Mouse (Mus musculus) heart, adult 9 months (tissue): ENCODE results near the gene Ralgps1.
"Not testable (repeated sequence)": the region's sequence is repeated elsewhere in the genome, so short reads cannot be mapped to it uniquely, and the experiment has no call there.

Experiments
- DNase-seq, 2 experiments: peaks; one replicate each; pipeline ENCODE4 v3.0.0; 2022; ENCODE audit warnings: low spot score in 2 of 2

The Ralgps1 gene

DNA sequence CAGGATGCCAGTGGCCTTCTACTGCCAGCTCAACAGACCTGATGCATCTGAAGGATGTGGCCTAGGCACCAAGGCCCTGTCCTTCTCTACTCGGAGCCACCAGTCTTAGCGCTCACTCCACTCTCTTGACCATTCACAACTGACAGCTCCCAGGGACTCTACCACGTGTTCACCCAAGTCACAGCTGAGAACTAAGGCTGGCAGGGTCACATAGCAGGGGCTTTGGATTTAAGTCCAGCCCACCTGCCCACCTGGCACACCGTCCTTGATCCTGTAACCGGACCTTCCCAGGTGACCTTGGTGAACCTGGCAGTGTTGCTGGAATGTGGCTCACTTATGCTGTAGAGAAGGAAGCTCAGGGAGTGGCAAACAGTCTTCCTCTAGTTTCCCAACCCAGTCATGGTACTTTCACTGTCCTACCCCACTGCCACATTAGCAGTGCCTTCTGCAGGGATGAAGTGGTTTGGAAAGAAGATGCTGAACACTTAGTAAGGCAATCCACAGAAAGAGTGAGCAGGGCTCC, 156.0 kb downstream of the Ralgps1 start:
- DNase-seq: no peak

DNA sequence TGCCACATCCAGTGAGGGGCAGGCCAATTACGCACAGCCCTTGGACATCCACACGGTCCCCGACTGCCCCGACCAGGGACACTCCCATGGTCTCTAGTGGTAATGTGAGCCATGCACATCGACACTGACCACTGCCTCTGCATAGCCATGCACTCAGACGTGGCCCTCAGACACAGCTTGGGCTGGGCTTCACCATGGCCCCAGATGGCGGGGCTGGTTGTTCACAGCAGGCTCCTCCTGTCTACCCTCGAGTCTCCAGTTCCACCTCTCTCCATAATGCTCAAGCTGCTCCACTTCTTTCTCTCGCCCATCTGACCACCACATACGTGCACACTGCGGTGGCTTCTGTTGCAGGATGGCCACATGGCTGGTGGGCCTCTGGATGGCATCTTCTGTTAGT, 160.0 kb downstream of the Ralgps1 start:
- DNase-seq: not testable (repeated sequence)

DNA sequence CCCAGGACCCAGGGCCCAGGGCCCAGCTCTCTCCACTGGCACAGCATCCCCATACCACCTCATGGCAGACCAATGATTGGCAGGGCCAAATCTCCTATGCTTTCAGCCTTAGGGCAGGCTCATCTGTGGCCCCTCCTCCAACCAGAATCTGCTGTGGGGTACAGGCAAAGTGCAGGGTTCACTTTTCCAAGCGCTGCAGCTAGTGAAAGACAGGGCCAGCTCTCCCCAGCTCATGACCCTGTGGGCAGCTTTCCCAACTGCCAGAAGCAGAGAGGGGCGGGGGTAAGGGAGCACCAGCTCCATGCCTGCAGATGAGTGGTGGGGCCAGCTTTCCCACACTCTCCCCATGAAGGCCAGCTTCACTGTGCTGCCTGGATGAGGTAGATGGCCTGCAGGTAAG, 160.4 kb downstream of the Ralgps1 start:
- DNase-seq: no peak

DNA sequence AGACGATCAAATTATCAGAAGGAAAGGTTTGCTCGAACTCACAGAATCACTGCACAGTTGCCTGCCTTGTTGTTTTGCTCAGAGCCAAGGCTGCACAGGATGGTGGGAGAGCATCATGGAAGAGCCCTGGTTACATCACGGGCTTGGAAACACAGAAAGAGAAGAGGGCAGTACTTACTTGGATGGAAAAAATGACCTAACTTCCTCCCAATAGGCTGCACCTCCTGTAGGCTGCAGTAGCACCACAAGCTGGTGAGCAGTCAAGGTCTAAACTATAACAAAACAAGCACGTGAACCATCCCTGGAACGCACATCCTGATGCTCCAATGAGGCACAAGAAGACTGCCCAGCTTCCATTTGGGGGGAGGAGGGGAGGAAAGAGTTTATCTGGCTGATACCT, 163.2 kb downstream of the Ralgps1 start:
- no peak for DNase-seq

DNA sequence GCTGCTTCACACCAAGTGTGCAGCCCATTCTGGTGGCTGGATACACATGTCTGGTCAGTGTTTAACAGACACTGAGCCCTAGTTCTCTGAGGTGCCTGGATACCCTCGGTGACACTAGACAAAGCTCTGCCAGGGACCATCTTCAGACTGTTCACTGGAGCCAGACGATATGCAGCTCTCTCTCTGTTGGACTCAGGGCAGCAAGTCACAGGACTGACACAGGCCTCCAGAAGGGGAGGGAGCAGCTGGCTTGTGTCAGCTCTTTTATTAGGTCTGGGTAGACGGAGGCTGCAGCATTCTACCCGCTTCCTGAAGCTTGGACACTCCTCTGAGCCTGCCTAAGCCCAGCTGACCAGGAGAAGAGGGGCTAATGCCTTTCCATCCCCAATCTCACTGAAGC, 164.2 kb downstream of the Ralgps1 start:
- peak; percentile 77 to 81 for DNase-seq

DNA sequence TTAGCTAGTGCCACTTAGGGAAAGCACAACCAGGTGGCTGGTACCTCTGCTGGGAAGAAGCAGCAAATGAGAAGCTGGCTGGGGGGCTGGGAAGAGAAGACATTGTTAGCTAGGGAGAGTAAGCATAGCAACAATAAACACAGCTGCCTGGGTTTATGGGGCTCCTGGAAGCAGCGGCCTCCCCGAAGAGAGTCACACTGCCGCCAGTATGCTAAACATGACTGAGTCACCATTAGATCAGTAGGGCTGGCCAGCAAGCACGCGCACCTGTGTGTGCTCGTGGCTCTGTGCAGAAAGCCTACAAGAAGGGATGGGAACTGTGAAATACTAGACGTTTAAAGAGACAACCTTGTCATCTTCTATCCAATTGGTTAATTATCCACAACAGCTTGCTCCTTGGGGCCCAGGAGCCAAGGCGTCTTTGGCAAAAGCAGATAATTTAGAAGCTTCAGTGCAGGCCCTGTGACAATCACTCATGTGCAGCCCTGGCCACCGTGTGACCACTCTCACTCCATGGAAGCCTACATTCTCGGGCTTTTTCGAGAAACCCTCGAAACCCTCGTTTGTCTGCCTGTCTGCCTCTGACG, 165.3 kb downstream of the Ralgps1 start:
- no peak for DNase-seq

DNA sequence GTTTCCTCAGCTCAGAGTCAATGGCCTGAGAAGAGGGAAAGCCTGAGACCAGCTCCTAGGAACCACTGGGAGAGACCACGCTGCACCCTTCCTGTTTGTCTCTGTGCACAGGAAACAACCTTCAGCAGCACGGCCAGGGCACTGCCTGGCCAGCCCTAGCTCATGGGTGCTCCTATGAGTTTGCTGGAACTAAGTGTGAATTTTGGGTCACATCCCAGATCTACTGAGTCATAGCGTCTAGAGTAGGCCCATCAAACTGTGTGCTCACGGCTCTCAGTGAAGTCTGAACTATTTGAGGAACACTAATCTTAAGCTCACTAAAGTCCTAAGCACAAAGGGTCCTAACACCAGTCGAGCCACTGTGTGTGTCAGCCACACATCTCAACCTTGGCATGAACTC, 166.3 kb downstream of the Ralgps1 start:
- peak; percentile 49 to 61 for DNase-seq

DNA sequence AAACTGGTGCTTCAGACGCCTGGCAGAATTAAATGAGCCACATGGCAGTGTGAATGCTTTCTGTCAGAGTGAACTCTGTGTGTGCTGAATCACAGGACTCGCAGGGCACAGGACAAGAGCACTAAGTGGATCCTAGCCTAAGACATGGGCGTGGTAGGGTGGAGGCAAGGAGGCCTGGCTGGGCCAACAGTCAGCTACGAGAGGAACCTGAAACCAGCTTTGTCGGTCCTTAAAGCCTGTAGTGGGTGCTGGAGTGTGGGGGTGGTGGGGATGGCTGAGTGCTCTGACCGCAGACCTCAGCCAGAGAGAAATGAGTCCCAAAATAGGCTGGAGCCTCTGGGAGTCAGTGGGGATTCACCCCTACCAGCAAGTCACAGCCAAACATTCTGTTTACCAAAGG, 168.0 kb downstream of the Ralgps1 start:
- no peak for DNase-seq

DNA sequence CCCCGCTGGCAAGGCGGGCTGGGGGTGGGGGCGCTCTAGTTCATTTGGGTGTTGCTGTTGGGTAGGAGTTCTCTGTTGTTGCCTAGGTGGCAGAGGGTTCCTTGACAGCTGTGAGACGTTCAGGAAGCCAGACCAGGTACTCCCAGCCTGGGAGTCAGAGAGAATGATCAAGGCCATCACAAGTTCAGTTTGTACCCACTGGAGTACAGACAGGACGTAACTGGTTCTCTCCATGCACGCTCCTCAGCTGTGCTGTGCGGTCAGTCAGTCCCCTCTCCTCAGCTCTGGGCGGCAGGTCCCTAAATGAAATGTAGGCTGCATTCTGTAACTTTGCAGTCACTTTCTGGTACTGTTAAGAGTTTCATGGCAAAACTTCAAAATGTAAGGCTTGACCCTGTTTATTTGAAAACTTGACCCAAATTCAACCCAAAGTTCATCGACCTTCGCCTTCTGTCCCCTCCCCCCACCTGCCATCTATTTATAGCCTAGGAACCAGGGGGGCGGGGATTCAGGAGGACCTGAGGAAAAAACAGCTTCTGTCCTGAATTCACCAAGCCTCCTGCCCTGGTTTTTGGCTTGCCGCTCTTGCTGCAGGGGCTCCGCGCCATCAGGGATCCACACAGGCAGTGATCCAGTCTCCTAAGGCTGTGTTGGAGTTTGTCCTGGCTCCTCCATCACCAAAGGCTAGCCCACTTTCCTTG, 170.8 kb downstream of the Ralgps1 start:
- DNase-seq: no peak

DNA sequence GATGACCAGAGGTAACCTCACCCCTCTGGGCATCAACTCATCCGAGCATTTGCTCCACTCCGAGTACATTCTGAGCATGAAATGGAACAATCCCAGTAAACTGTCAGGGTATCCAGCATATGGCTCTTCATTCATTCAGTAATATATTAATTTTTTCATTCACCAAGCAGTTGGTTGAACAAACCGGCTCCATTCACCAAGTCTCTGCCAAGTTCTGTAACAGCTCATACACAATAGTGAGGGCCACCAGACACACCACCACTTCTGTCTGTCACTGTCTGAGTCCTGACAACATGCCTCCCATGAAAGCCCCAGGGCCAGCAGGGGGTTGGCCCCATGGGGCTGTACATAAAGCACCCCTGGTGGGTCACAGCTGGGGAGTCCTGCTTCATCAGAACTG, 181.3 kb downstream of the Ralgps1 start:
- no peak for DNase-seq

DNA sequence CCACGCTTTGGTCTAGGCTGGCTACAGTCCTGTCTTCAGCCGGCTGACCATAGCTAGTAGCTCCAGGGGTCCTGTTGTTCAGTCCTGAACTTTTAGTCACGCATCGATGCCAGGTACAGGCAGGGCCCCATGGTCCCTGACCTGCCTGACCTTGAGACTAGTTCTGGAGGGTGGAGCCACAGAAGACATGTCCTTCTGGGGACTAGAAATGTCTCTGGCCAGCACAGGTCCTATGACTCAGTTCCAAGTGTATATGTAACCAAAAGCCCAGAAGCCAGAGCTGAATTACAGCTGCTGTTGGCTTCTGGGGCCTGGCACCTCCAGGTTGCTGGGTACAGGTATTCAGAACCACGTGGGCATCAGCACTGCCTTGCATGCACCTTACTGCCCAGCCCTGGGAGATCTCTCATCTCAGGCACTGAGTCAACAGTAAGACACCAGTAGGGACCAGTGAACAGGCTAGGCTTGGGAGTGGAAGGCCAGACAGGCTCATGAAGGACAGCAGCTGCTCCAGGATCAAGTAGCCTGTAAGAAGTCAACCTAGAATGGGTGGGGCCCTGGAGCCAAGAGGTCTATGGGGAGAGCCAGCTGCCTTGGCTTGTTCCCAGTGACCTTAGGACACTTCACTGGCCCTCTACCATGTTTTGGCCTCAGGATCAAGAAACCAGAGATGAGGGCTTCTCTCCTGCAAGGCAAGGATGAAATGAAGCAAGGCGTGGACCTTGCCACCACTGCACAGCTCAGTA, 182.2 kb downstream of the Ralgps1 start:
- peak in 1 of 2 experiments; percentile 43 for DNase-seq

DNA sequence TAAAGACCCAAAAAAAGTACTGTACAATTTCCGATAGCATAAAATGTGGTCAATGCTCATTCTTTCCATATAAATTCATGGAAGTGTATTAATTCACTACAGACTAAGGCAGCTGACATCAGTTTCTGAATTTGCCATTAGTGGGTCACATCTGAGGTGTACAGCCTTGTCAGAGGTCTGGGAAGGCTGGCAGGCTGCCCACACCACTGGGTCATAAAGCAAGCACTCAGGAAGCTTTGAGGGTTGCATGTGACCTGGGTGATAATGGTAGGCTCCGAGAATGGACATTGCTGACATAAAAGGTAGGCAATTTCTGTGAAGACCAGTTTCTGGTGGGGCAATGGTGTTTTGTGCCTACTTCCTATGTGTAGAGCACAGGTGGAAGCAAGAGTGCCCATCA, 183.4 kb downstream of the Ralgps1 start:
- no peak for DNase-seq

DNA sequence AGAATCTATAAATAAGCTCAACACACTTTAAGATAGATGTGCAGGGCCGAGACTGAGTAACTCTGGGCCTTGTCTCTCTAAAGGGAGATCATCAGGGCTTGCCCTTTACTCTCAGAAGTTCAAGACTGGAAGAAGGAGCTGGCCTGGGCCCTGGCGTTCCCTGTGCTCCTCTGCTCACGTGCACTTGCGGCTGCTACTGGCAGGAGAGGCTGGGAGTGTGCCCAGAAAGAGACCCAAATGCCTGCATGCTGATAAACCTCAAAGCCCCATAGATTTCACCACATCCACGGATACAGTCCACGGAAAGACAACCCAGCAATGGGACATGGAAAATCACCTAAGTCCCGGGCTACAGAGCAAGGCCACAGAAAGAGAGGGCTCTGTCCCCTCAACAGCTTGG, 184.8 kb downstream of the Ralgps1 start:
- peak in 1 of 2 experiments; percentile 53 for DNase-seq

DNA sequence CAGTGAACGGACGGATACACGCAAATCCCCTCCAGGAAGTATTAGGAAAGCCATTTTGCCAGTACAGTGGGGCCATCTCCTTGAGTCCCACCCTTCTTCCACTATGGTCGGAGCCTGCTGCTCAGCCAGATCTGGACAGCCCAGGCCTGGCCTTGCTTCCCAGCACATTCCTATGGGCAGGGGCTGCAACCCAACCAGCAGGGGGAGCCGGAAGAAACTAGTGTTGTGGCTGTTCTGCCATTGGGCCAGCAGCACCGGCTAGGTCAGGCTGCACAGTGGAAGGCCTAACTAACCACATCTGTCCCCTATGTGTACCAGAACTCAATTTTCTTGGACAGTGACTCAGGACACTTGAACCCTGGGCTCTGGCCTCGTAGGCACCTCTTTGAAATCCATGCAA, 186.0 kb downstream of the Ralgps1 start:
- peak in 1 of 2 experiments; percentile 31 for DNase-seq

DNA sequence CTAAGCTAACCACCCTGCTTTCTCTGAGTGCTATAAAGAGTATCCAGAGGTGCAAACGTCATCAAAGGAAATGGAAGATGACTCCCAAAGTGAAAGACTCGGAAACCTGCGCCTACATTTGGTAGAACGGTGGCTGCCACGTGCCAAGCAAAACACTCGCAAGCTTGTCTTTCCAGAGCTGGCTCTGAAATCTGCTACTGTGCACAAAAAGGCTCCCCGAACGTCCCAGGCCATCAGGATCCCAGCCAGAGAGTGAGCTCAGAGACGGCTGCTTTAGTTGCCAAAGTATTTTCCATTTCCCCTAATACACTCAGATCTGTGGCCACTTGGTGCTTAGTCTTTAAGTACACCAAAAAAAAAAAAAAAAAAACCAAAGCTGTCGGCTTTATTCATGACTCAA, 186.6 kb downstream of the Ralgps1 start:
- peak; percentile 81 to 84 for DNase-seq

DNA sequence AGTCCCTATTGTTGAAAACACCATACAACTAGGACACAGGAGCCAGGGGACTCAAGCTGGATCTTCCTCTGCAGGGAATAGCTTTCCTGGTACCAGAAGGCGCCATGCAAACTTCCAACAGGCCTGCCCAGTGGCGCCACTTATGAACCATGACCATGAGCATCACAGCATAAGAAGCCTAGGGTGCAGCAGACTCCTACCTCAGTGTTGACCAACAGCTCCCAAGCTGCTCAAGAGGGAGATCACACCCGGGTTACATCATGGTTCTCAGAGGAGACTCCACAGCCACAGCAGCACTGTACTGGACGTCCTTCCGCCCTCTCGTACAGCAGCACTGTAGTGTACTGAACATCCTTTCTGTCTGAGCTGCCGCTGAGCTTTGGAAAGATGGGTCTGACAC, 188.0 kb downstream of the Ralgps1 start:
- DNase-seq: no peak

DNA sequence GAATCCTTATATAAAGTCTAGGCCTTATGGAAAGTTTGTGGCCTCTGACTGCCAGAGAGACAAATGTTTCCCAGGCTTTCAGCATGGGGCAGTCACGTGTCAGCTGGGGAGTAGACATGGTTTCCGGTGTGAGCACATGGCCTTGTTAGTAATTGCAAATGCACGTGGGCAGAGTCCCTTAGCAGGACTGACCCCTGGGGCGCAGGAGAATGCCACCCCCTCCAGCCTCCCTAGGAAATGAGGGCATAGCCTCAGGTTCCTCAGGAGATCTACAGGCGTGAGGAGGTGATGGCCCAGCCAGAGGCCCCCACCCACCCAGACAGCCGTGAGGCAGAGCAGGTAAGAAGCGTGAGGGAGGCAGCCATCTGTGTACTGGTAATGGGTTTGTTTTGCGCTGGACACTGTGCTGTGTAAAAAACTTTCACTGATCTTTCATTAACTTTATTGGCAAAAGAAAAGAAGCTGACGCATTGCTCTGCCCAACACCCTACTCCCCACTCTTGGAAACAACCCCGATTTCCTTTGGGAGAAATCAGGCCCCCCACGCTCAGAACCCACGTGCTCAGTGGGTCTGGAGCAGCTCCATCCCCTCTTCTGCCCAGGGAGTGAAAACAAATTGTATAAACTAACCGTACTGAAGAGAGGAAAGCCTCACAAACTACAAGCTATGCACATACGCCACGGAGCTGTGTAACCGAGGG, 191.2 kb downstream of the Ralgps1 start:
- peak; percentile 79 to 84 for DNase-seq

DNA sequence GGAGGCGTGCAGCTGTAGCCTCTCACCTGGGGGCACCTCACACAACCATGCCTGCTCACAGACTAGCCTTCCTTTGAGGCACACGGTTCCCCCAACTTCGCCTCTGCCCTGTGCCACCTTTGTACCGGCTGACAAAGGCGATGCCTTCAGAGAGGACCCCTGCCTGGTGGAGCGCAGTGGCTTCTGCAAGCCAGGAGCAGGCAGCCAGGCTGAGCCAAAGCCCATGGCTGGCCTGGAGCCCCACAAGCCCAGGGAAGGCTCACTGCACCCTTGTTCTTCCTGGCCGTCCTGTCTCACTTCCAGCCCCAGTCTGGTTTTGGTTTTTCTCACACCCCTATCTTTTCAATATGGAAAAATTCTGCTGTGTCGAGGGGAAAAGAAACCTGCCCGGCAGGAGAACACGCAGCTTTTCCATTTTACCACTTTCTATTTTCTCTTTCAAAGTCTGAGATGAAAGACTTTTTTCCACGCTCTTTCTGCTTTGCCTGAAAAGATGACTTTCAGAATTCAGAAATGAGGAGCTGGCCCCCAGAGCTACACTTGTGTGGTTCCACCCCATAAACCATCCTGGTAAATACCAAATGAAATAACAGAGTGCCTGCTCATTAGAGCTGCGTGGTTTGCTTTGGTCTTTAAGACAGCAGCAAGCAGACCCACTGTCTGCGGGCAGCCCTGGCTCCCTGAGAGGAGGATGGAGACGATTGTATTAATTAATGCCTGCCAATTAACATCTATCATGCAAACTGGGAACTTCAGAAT, 191.9 kb downstream of the Ralgps1 start:
- no peak for DNase-seq

DNA sequence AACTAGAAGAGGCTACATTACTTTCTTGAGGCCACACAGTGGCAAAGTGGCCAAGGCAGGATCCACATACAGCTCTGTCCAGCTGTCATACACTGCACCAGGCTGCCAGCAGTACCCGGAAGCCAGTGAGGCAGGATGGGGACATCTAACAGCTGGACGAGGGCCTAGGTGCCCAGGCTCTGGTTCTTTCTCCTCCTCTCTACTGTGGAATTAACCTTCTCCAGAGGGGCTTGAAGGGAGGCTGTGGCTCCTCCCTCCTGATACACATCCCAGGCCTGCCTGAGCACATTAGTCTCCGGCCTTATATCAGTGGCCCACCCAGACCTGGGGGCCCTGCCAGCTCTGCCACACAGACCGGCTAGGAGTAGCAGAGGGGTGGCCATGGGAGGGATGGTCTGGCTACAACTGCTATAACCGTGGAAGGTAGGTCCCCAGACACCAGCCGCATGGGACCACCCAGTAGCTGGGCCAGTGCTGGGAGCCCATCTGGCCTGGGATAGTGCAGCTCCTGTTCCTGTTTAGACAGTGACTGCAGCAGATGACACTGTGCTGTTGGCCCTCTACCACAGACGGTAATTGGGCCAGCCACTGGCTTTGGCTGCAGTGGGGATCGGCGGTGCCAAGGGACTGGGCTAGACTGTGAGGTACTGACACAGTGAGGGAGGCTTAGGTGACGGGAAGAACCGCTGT, 192.9 kb downstream of the Ralgps1 start:
- peak in 1 of 2 experiments; percentile 47 for DNase-seq

DNA sequence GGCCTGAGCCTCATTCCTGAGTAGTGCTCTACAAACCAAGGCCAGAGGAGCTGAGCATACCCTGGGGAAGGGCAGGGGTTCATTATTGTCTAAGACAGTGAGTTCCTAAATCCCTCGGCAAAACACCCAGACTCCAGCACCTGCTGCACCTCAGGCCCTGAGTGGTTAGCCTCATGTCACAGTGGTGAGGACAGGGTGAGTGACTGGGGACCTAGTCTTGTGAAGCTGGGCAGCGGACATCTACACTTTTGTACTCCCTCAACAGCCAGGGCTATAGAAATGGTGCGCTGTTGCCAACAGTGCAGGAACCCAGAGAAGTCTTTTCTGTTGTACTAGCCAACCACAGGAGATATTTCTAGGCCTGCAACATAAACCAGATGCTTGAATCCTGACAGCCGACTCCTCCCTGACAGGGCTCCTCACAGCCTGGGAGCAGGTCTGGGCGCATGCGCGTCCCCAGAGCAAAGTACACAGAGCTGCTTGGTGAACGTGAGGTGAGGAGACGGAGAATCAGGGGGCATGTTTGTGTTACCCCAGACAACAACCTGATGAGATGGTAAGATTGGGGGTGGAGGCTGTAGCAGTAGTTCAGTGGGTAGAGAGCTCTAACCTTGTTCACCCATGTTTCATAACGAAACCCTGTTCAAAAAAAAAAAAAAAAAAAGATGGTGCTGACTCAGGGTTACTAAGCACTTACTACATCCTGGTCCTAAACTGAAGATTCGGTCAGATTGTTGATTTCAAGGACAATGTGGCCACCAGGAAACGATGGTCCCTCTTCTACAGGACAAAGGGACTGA, 193.6 kb downstream of the Ralgps1 start:
- DNase-seq: peak; percentile 62 to 68
